Mouse (Mus musculus) adrenal gland, adult 10 weeks (tissue): ENCODE data around the gene Atl3. TPM values are rescaled to one million over a fixed set of nuclear protein-coding genes. Genes with fewer than 3 reads are reported as not detected.

Experiments
- polyA plus RNA-seq: library from polyadenylated mRNA; stranded (reverse); fragments of 350-450 nt; fragmentation: Illumina TruSeq; extraction: RNeasy Lipid Tissue Mini Kit (QIAGEN cat#74804); gene quantifications from one replicate; pipeline ENCODE4 v1.2.3, GENCODE M21; 2014; ENCODE audit warnings: low read depth, low replicate concordance

Atl3 gene
- 299 TPM for polyA plus RNA-seq

DNA sequence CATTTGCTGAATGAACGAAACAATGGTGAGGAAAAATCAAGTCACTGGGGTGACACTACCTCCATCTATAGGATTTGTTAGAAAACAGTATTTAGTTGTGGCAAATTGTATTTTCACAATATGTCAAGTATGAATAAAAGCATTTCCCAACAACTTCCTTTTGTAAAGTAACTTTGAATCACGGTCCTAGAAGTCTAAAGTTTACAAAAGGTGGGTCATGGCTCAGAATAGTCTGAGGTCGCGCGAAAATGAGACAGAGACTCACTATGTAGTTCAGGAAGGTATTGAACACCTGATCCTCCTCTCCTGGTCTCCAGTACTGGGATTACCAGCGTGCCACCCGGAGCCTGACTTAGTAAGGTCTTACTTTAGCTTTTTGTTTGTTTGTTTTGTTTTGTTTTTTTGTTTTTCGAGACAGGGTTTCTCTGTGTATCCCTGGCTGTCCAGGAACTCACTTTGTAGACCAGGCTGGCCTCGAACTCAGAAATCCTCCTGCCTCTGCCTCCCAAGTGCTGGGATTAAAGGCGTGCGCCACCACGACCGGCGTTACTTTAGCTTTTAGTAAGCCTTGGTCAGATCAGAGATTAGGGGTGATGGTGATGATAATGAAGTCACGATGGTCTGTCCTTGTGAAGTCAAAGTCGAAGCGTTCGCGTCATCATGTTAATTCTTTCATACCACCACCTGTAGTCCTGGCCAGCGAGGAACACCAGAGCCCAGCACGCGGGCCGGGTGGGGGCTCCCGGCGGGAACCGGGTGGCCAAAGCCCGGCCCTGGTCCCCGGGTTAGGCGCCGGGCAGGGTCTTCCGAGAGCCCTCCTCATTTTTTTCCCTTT is at the start of gene Atl3:
Gene Atl3, plus strand, starts transcription at position 689 of the 835 bp plus-strand sequence.

GRCm38 (mm10) chr19:7482599-7483511 is 11.0 kb upstream of the Atl3 start, which contains the start of gene Rtn3:
TSS of gene Rtn3 (minus strand) at chr19:7483281.

GRCm38 (mm10) chr19:7557328-7557822 is 63.5 kb downstream of the Atl3 start, which contains the start of gene Pla2g16:
TSS of gene Pla2g16 (plus strand) at chr19:7557459.

Other genes starting within 250 kb of the Atl3 start
- not detected for gene Rcor2, start 226.7 kb upstream of the Atl3 start, polyA plus RNA-seq
- 28.2 TPM for gene Mark2, start 152.2 kb upstream of the Atl3 start, polyA plus RNA-seq
- gene Spindoc, start 111.0 kb upstream of the Atl3 start, polyA plus RNA-seq, result 0.70 TPM
- gene 2700081O15Rik, start 76.4 kb upstream of the Atl3 start, polyA plus RNA-seq, result 10.9 TPM
- gene Rtn3, start 10.8 kb upstream of the Atl3 start, polyA plus RNA-seq, result 407 TPM
- gene Pla2g16, start 63.4 kb downstream of the Atl3 start, polyA plus RNA-seq, result 23.6 TPM
- gene Lgals12, start 113.2 kb downstream of the Atl3 start, polyA plus RNA-seq, result 22.2 TPM
- gene Hrasls5, start 118.5 kb downstream of the Atl3 start, polyA plus RNA-seq, result not detected
- gene Slc22a19, start 217.3 kb downstream of the Atl3 start, polyA plus RNA-seq, result 0.29 TPM